ENCODE assay signal across 14 mouse cellular contexts in genomic region chr7:99136789-99137188, GRCm38 (mm10).
A peak's percentile ranks its signal among the peaks of the same experiment; 100 is the strongest.
DNase-seq lines count a peak whose midpoint lies in the region.
"Had no signal": no experiment of that assay in that cellular context is flagged by ENCODE, and none has a peak within 500 bp of the region (broad histone marks: within the 10 kb centered on the region; RNA-seq: fewer than 3 reads in every experiment).

No protein-coding gene starts in this region.

- DNase-seq in ovary, adult 18-20 months (ENCODE audit: low spot score) = peak; percentile 54
- DNase-seq in ovary, postnatal 10 days (ENCODE audit: low spot score) = no peak
- peak; percentile 52 for DNase-seq in ovary, postnatal 36 days (ENCODE audit: low spot score)
- no peak for DNase-seq in ovary, postnatal 14 days (ENCODE audit: low spot score)
- DNase-seq: adrenal gland, adult 2 months; adrenal gland, adult 8-10 months; adrenal gland, postnatal 10 days; adrenal gland, postnatal 14 days; adrenal gland, postnatal 25 days; adrenal gland, postnatal 36 days; B cell, adult 2 months; cerebellum, adult 11 months; cerebellum, adult 11-12 months; cerebellum, adult 18-20 months had no signal

Comparison
In these comparisons a context has a peak if more than half of its experiments do, and no peak if none do; other contexts are left out.
1. DNase-seq: peak in ovary, adult 18-20 months (single experiment) and ovary, postnatal 36 days (single experiment); none in ovary, postnatal 10 days (single experiment) and ovary, postnatal 14 days (single experiment).